Mouse (Mus musculus) skeletal muscle tissue, adult 2 months (tissue): Measurements from ENCODE around the gene Olfml2a.
A peak's percentile ranks its signal among the peaks of the same experiment; 100 is the strongest.

Experiments used
- DNase-seq: peaks from one replicate; pipeline ENCODE4 v3.0.0-alpha.2; 2012; ENCODE audit warnings: low read depth, low spot score

Olfml2a gene

GRCm38 (mm10) chr2:38931851-38932667, at the start of gene Olfml2a:
Gene Olfml2a (plus strand): TSS chr2:38931978.
- DNase-seq = peak; percentile 56

- DNase-seq = no peak
Measured at GRCm38 (mm10) chr2:38902866-38903265, 28.9 kb upstream of the Olfml2a start.

GRCm38 (mm10) chr2:38904290-38904689, 27.5 kb upstream of the Olfml2a start:
- no peak for DNase-seq

GRCm38 (mm10) chr2:38906097-38906496, 25.7 kb upstream of the Olfml2a start:
- peak; percentile 56 for DNase-seq

GRCm38 (mm10) chr2:38908604-38909003, 23.2 kb upstream of the Olfml2a start:
- DNase-seq = no peak

GRCm38 (mm10) chr2:38914517-38914916, 17.3 kb upstream of the Olfml2a start:
- DNase-seq = no peak

- no peak for DNase-seq
Measured at GRCm38 (mm10) chr2:38914965-38915364, 16.8 kb upstream of the Olfml2a start.

- DNase-seq = no peak
Measured at GRCm38 (mm10) chr2:38916947-38917691, 14.7 kb upstream of the Olfml2a start.

GRCm38 (mm10) chr2:38921374-38921773, 10.4 kb upstream of the Olfml2a start:
- DNase-seq = no peak

- no peak for DNase-seq
Measured at GRCm38 (mm10) chr2:38923471-38923870, 8.3 kb upstream of the Olfml2a start.

- no peak for DNase-seq
Measured at GRCm38 (mm10) chr2:38923911-38924310, 7.9 kb upstream of the Olfml2a start.

- DNase-seq = no peak
Measured at GRCm38 (mm10) chr2:38924571-38924970, 7.2 kb upstream of the Olfml2a start.

GRCm38 (mm10) chr2:38925171-38926080, 6.4 kb upstream of the Olfml2a start:
- no peak for DNase-seq

GRCm38 (mm10) chr2:38926145-38926891, 5.5 kb upstream of the Olfml2a start:
- peak; percentile 85 for DNase-seq

- no peak for DNase-seq
Measured at GRCm38 (mm10) chr2:38927115-38927979, 4.4 kb upstream of the Olfml2a start, which contains the start of gene Nr6a1. Gene Nr6a1 (minus strand): TSS chr2:38927688.

- DNase-seq = no peak
Measured at GRCm38 (mm10) chr2:38930269-38930668, 1.5 kb upstream of the Olfml2a start.

GRCm38 (mm10) chr2:38933931-38934330, 2.2 kb downstream of the Olfml2a start:
- no peak for DNase-seq

- no peak for DNase-seq
Measured at GRCm38 (mm10) chr2:38934936-38935335, 3.2 kb downstream of the Olfml2a start.

GRCm38 (mm10) chr2:38936721-38937378, 5.1 kb downstream of the Olfml2a start:
- DNase-seq = no peak
